Mouse (Mus musculus): ENCODE data around the gene Hipk3. TPM values are rescaled to one million over a fixed set of nuclear protein-coding genes. Genes with fewer than 3 reads are reported as not detected.

Gene Hipk3
- 74.8 and 81.3 TPM in 2 replicates for polyA plus RNA-seq (2012; rRNA removed)

DNA sequence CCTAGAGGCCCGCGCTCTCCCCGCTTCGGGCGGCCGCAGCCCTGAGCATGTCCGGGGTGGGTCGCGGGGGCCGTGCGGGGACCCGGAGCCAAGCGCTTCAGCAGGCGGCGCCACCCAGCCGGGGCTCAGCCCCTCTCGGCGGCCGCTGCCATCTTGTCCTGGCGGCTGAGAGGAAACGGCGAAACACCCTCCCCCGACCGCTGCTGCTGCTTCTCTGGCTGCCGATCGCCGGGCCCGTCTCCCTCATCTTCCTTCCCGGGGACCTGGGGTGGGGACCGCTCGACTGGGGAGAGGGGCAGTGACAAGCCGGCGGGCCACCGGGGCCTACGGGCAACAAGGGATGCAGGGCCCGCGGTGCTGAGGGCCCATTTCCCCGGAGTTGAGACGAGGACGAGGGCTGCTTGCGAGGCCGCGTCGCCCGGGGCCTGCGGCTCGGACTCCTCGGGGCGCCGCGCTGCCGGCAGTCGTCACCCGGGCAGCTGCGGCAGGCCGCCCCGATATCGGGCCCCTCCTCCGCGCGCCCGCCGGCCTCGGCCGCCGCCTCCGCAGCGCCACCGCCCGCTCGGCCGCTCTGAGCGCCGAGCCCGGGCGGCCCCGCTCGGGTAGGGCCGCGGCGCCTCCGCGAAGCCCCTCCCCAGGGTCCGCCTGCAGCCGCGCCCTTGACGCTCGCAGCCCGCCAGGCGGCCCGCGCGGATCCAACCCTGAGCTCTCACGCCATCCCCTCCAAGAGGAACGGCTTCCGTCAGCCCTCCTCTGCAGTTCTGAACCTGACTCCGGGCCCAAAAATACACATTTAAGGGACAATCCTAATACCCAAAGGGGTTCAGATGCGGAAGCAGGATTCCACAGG, at the start of gene Hipk3:
Gene Hipk3 (minus strand): TSS at position 496 of the 850 bp plus-strand sequence.
- TF ChIP-seq CTCF (IDR thresholded peaks at IDR 0.05; ENCODE audit: control insufficient read depth, insufficient read depth, insufficient replicate concordance, low read depth, low read length) (peak; percentile 23; the same call in 1 of the 2 replicates), POLR2A (IDR thresholded peaks at IDR 0.05; ENCODE audit: control insufficient read depth, low read depth, low read length) (no peak)
- Histone ChIP-seq H3K27ac (ENCODE audit: control insufficient read depth, insufficient read depth, low read depth, low read length) (peak within 1 kb of the TSS; percentile 93), H3K36me3 (ENCODE audit: control insufficient read depth, insufficient read depth, low read length) (no peaks in the 10 kb centered on the region), H3K4me1 (ENCODE audit: control insufficient read depth, insufficient read depth, low read length) (peaks cover 7% of the 10 kb centered on the region; the same call in 1 of the 2 replicates), H3K4me3 (ENCODE audit: control insufficient read depth, low read depth, low read length) (peak within 1 kb of the TSS; percentile 94), H3K27me3 (ENCODE audit: control insufficient read depth, insufficient read depth, low read length) (no peaks in the 10 kb centered on the region)

GRCm38 (mm10) chr2:104540286-104540685, 46.0 kb upstream of the Hipk3 start:
- TF ChIP-seq CTCF (IDR thresholded peaks at IDR 0.05; ENCODE audit: control insufficient read depth, insufficient read depth, insufficient replicate concordance, low read depth, low read length) = no peak
- no peak for TF ChIP-seq POLR2A (IDR thresholded peaks at IDR 0.05; ENCODE audit: control insufficient read depth, low read depth, low read length)
- no peaks in the 10 kb centered on the region for H3K27me3 ChIP-seq (ENCODE audit: control insufficient read depth, insufficient read depth, low read length)
- H3K36me3 ChIP-seq (ENCODE audit: control insufficient read depth, insufficient read depth, low read length) = no peaks in the 10 kb centered on the region
- H3K4me3 ChIP-seq (ENCODE audit: control insufficient read depth, low read depth, low read length) = no peak overlapping the region
- no peak overlapping the region for H3K27ac ChIP-seq (ENCODE audit: control insufficient read depth, insufficient read depth, low read depth, low read length)
- no peaks in the 10 kb centered on the region for H3K4me1 ChIP-seq (ENCODE audit: control insufficient read depth, insufficient read depth, low read length)

DNA sequence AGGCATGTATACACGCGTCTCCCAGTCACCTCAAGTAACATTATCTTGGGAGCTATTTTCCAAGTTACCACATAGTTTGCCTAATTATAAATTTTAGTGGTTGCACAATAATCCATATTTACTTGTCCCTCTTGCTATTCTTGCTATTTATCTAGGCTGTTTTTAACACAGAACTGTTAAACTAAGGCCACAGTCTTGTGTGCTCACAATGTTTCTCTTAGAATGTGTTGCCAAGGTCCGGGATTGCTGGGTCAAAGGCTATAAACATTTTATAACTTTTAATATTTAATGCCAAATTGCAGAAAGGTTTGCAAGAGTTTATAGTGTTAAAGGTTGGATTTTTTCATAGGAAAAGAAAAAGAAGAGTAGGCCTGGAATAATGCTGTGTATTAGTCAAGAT, 40.5 kb upstream of the Hipk3 start:
- Histone ChIP-seq H3K4me3 (ENCODE audit: control insufficient read depth, low read depth, low read length) (no peak overlapping the region), H3K4me1 (ENCODE audit: control insufficient read depth, insufficient read depth, low read length) (no peaks in the 10 kb centered on the region), H3K27ac (ENCODE audit: control insufficient read depth, insufficient read depth, low read depth, low read length) (no peak overlapping the region), H3K36me3 (ENCODE audit: control insufficient read depth, insufficient read depth, low read length) (no peaks in the 10 kb centered on the region), H3K27me3 (ENCODE audit: control insufficient read depth, insufficient read depth, low read length) (no peaks in the 10 kb centered on the region)
- TF ChIP-seq CTCF (IDR thresholded peaks at IDR 0.05; ENCODE audit: control insufficient read depth, insufficient read depth, insufficient replicate concordance, low read depth, low read length) (no peak), POLR2A (IDR thresholded peaks at IDR 0.05; ENCODE audit: control insufficient read depth, low read depth, low read length) (no peak)

- Histone ChIP-seq H3K27me3 (ENCODE audit: control insufficient read depth, insufficient read depth, low read length) (no peaks in the 10 kb centered on the region), H3K4me3 (ENCODE audit: control insufficient read depth, low read depth, low read length) (no peak overlapping the region)
- no peak for TF ChIP-seq POLR2A (IDR thresholded peaks at IDR 0.05; ENCODE audit: control insufficient read depth, low read depth, low read length)
- no peak for TF ChIP-seq CTCF (IDR thresholded peaks at IDR 0.05; ENCODE audit: control insufficient read depth, insufficient read depth, insufficient replicate concordance, low read depth, low read length)
Observed at GRCm38 (mm10) chr2:104532548-104532947, 38.3 kb upstream of the Hipk3 start.

DNA sequence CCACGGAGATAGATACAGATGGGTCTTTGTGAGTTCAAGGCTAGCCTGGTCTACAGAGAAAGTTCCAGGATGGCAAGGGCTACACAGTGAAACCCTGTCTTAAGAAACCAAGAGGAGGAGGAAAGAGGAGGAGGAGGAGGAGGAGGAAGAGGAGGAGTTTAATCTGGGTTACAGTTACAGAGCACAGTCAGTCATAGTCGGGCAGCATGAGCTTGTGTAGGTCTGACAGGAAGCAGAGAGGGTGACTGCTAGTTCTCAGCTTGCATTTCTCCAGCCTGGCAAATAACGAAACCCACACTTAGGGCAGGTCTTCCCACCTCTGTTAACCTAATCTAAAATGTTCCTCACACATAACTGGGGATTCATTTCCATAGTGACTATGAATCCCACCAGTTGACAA, 32.3 kb upstream of the Hipk3 start:
- TF ChIP-seq POLR2A (IDR thresholded peaks at IDR 0.05; ENCODE audit: control insufficient read depth, low read depth, low read length) (no peak), CTCF (IDR thresholded peaks at IDR 0.05; ENCODE audit: control insufficient read depth, insufficient read depth, insufficient replicate concordance, low read depth, low read length) (no peak)
- H3K4me3 ChIP-seq (ENCODE audit: control insufficient read depth, low read depth, low read length) = no peak overlapping the region
- no peaks in the 10 kb centered on the region for H3K36me3 ChIP-seq (ENCODE audit: control insufficient read depth, insufficient read depth, low read length)
- H3K27ac ChIP-seq (ENCODE audit: control insufficient read depth, insufficient read depth, low read depth, low read length) = no peak overlapping the region
- H3K27me3 ChIP-seq (ENCODE audit: control insufficient read depth, insufficient read depth, low read length) = no peaks in the 10 kb centered on the region
- no peaks in the 10 kb centered on the region for H3K4me1 ChIP-seq (ENCODE audit: control insufficient read depth, insufficient read depth, low read length)

More at GRCm38 (mm10) chr2:104532548-104532947, 38.3 kb upstream of the Hipk3 start:
- Histone ChIP-seq H3K4me1 (ENCODE audit: control insufficient read depth, insufficient read depth, low read length) (no peaks in the 10 kb centered on the region), H3K36me3 (ENCODE audit: control insufficient read depth, insufficient read depth, low read length) (no peaks in the 10 kb centered on the region), H3K27ac (ENCODE audit: control insufficient read depth, insufficient read depth, low read depth, low read length) (no peak overlapping the region)

DNA sequence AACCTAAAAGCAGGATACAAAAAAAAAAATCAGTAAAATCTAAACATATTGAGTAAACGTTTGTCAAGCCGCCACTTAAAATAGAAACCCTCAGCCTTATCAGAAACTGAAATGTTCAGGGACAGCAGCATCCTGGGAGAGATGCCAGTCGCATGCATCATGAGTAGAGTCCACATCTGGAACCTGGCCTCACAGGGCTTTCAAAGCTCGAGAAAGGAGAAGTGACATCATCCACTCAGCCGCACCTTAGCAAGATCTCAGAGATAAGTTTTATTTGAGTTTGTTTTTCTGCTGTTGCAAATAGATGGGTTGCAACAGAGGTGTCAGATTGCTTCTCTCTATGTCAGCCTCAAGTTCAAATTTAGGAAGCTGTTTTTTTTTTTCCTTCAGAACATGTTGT, 31.3 kb upstream of the Hipk3 start:
- Histone ChIP-seq H3K27ac (ENCODE audit: control insufficient read depth, insufficient read depth, low read depth, low read length) (no peak overlapping the region), H3K4me1 (ENCODE audit: control insufficient read depth, insufficient read depth, low read length) (no peaks in the 10 kb centered on the region), H3K4me3 (ENCODE audit: control insufficient read depth, low read depth, low read length) (no peak overlapping the region), H3K27me3 (ENCODE audit: control insufficient read depth, insufficient read depth, low read length) (no peaks in the 10 kb centered on the region), H3K36me3 (ENCODE audit: control insufficient read depth, insufficient read depth, low read length) (no peaks in the 10 kb centered on the region)
- TF ChIP-seq POLR2A (IDR thresholded peaks at IDR 0.05; ENCODE audit: control insufficient read depth, low read depth, low read length) (no peak), CTCF (IDR thresholded peaks at IDR 0.05; ENCODE audit: control insufficient read depth, insufficient read depth, insufficient replicate concordance, low read depth, low read length) (no peak)

DNA sequence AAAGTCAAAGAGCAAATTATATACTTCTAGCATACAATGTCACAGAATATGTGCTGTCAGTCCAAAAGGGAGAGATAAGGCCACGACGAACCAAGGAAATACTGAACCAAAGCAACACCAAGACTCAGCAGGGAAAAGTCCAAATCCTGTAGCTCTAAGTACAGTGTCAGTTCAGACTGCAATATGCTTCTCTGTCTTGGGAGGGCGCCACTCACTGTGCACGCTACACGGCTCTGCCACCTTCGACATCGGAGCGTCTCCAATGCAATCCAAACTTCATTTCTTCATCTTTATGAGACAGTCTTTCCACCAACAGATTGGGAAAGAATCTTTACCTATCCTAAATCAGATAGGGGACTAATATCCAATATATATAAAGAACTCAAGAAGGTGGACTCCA, 17.4 kb upstream of the Hipk3 start:
- TF ChIP-seq POLR2A (IDR thresholded peaks at IDR 0.05; ENCODE audit: control insufficient read depth, low read depth, low read length) (no peak), CTCF (IDR thresholded peaks at IDR 0.05; ENCODE audit: control insufficient read depth, insufficient read depth, insufficient replicate concordance, low read depth, low read length) (peak; percentile 65; the same call in 1 of the 2 replicates)
- Histone ChIP-seq H3K27ac (ENCODE audit: control insufficient read depth, insufficient read depth, low read depth, low read length) (no peak overlapping the region), H3K27me3 (ENCODE audit: control insufficient read depth, insufficient read depth, low read length) (no peaks in the 10 kb centered on the region), H3K4me1 (ENCODE audit: control insufficient read depth, insufficient read depth, low read length) (no peaks in the 10 kb centered on the region), H3K36me3 (ENCODE audit: control insufficient read depth, insufficient read depth, low read length) (no peaks in the 10 kb centered on the region), H3K4me3 (ENCODE audit: control insufficient read depth, low read depth, low read length) (no peak overlapping the region)
